Mouse (Mus musculus): Measurements from ENCODE around the gene Kl.

GRCm38 (mm10) chr5:151022939-151023338, 70.5 kb downstream of the Kl start:
- TF ChIP-seq GATA1 (IDR thresholded peaks at IDR 0.05; ENCODE audit: borderline replicate concordance, low read length) (no peak), FLI1 (IDR thresholded peaks at IDR 0.05; ENCODE audit: low read length) (no peak)

Data from megakaryocyte, embryonic 14.5 days (primary cell).